Mouse (Mus musculus) stomach, embryonic 16.5 days (tissue): ENCODE measurements around the gene Trp53rkb. TPM values are rescaled to one million over a fixed set of nuclear protein-coding genes. Genes with fewer than 3 reads are reported as not detected.

Experiments
- ATAC-seq: fragments of 200-750 bp; cut with Nextera tagmentation; 2 replicates; pipeline ENCODE4 v1.8.0; 2017; ENCODE audit warnings: moderate number of reproducible peaks, moderate TSS enrichment; ENCODE audit not compliant: insufficient read depth, low FRiP score
- H3K27ac ChIP-seq: fragments of 300-500 bp; sonication (generic); 2 replicates; pipeline ENCODE4 v1.5.1; 2014; ENCODE audit warnings: low read length
- H3K27me3 ChIP-seq: fragments of 300-500 bp; sonication (generic); 2 replicates; pipeline ENCODE4 v1.6.1; 2014; ENCODE audit warnings: low read length, control low read depth, mixed read lengths; ENCODE audit not compliant: control insufficient read depth, insufficient read depth
- H3K36me3 ChIP-seq: fragments of 300-500 bp; sonication (generic); 2 replicates; pipeline ENCODE4 v1.6.1; 2014; ENCODE audit warnings: low read length; ENCODE audit not compliant: control insufficient read depth, insufficient read depth
- H3K4me1 ChIP-seq: fragments of 300-500 bp; sonication (generic); 2 replicates; pipeline ENCODE4 v1.6.1; 2014; ENCODE audit warnings: low read length, control low read depth, mixed read lengths; ENCODE audit not compliant: control insufficient read depth, insufficient read depth
- H3K4me2 ChIP-seq: fragments of 300-500 bp; sonication (generic); 2 replicates; pipeline ENCODE4 v1.6.1; 2014; ENCODE audit warnings: low read depth, low read length, mixed read lengths
- H3K4me3 ChIP-seq: fragments of 300-500 bp; sonication (generic); replicated peaks from 2 replicates; pipeline ENCODE4 v1.5.1; 2014; ENCODE audit warnings: mild to moderate bottlenecking, low read length
- H3K9ac ChIP-seq: fragments of 300-500 bp; sonication (generic); 2 replicates; pipeline ENCODE4 v1.6.1; 2014; ENCODE audit warnings: low read length
- H3K9me3 ChIP-seq: fragments of 300-500 bp; sonication (generic); replicated peaks from 2 replicates; pipeline ENCODE4 v1.6.1; 2016; ENCODE audit warnings: low read length, control low read depth; ENCODE audit not compliant: control insufficient read depth
- WGBS: fragments of 180-500 bp; shearing (Covaris S2); extraction: QIAGEN DNeasy Blood & Tissue Kit; methylation state at CpG from one replicate; pipeline ENCODE4 v1.1.7; 2014; 5-methylcytosine and 5-hydroxymethylcytosine counted together
- polyA plus RNA-seq: library from polyadenylated mRNA; unstranded; fragments of >200 nt; fragmentation: Nextera tagmentation; extraction: Ambion mirVana; gene quantifications from 2 replicates; pipeline ENCODE4 v1.2.1, GENCODE M21; 2015

The Trp53rkb gene
- polyA plus RNA-seq, 1 experiment from 2014 or later, result 5.3 TPM

DNA sequence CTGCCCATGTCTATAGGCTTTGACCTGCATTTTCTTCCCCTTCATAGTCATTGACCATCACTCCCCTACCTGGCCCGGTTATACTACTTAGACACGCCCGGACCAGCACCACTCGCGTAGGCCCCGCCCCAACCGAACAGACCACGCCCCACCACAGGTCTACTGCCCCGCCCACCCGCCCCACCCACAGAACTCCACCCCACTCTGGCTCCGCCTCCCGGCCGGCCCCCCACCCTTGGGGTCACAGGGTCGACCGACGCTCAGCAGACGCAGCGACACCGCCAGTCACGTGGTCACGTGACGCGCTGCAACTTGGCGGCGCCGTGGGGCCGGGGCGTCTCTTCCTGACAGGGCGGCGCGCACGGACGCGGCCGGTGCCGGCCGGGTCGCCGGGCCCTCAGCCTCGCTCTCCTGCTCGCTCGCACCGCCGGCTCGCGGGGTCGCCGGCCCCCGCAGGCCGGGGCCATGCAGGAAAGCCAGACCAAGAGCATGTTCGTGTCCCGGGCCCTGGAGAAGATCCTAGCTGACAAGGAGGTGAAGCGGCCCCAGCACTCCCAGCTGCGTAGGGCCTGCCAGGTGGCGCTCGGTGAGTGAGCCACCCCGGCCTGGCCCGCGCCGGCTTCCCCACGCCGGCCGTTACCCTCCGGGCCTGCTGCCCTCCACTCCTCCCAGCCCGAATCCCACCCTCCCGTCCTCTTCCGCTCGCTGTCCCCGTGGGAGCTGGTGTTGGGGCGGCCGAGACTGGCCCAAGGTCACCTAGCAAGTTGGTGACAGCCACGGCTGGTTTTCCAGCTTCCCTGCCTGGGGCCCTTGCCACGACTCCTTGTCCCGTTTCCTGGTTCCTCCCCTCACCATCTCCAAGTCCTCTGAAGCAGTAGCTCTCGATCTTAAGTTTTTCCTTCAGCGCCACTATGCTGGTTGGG lies 13.2 kb downstream of the Trp53rkb start, which contains the start of gene Arfgef2:
Arfgef2 (plus strand) TSS at position 339 of the 923 bp plus-strand sequence.
- peak within 1 kb of the TSS; percentile 61 for H3K4me2 ChIP-seq
- H3K27ac ChIP-seq, result peak within 1 kb of the TSS; percentile 84
- under 1% methylated on average over 75 of the region's 76 CpGs for WGBS
- H3K9ac ChIP-seq, result peak within 1 kb of the TSS; percentile 94
- no peaks in the 10 kb centered on the region for H3K27me3 ChIP-seq
- peak; percentile 91 for ATAC-seq
- no peaks in the 10 kb centered on the region for H3K9me3 ChIP-seq
- H3K4me1 ChIP-seq, result peaks cover 8% of the 10 kb centered on the region
- no peaks in the 10 kb centered on the region for H3K36me3 ChIP-seq
- peak within 1 kb of the TSS; percentile 91 for H3K4me3 ChIP-seq

GRCm38 (mm10) chr2:166806173-166806705 lies 13.9 kb downstream of the Trp53rkb start:
- no peaks in the 10 kb centered on the region for H3K9me3 ChIP-seq
- H3K9ac ChIP-seq, result peak overlapping the region; percentile 94
- no peaks in the 10 kb centered on the region for H3K27me3 ChIP-seq
- peaks cover 8% of the 10 kb centered on the region for H3K4me1 ChIP-seq
- WGBS, result 15% methylated on average over 14 of the region's 14 CpGs
- H3K4me2 ChIP-seq, result peak overlapping the region; percentile 61
- H3K36me3 ChIP-seq, result no peaks in the 10 kb centered on the region
- H3K4me3 ChIP-seq, result peak overlapping the region; percentile 91
- peak overlapping the region; percentile 84 for H3K27ac ChIP-seq
- no peak for ATAC-seq

DNA sequence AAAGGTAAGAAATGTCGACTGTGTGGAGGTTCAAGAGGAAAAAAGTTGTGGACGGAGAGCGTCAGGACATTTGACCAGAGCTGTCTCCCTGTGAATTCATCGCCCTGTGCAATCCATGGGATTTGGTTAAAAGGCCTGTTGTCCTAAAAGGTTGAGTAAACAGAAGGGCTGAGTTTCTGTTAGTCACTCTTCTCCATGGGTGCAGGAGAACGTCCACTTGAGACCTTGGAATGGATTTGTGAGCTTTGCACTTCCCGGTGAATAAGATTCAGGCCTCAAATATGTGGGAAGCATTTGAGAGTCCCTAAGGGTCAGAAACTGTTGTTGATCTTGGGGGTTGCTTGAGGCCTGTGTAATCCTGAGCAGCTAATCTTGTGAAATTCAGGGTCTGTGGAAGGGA lies 14.5 kb downstream of the Trp53rkb start:
- Histone ChIP-seq H3K27ac (no peak overlapping the region), H3K4me3 (peak overlapping the region; percentile 91), H3K27me3 (no peaks in the 10 kb centered on the region), H3K9ac (no peak overlapping the region; the same call in 1 of the 2 replicates), H3K4me2 (peak overlapping the region; percentile 61), H3K4me1 (peaks cover 8% of the 10 kb centered on the region), H3K9me3 (no peaks in the 10 kb centered on the region), H3K36me3 (no peaks in the 10 kb centered on the region)
- WGBS, result 72% methylated on average over 6 of the region's 6 CpGs
- no peak for ATAC-seq

GRCm38 (mm10) chr2:166809499-166809898 lies 17.2 kb downstream of the Trp53rkb start:
- Histone ChIP-seq H3K4me1 (peaks cover 8% of the 10 kb centered on the region), H3K4me2 (no peak overlapping the region), H3K4me3 (no peak overlapping the region), H3K27me3 (no peaks in the 10 kb centered on the region), H3K27ac (no peak overlapping the region), H3K9me3 (no peaks in the 10 kb centered on the region), H3K9ac (no peak overlapping the region), H3K36me3 (no peaks in the 10 kb centered on the region)
- 83% methylated on average over 5 of the region's 5 CpGs for WGBS
- ATAC-seq, result no peak

DNA sequence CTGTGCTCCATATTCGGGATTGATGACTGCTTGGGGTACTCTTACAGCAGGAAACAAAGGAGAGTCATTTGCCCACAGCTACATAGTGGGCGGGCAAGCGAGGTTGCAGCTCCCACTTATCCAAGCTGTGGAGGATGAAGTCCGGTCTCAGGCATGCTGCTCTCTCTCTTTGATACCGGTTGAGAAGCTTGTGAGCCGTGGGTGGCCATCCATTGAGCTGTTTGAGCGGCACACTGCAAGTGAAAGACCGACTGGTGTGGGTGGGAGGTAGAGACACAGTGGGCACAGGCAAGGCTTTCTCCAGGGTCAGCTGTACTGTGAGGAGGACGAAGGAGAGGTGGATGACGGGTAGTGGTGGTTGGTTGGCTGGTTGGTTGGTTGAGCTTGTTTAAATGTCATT lies 18.5 kb downstream of the Trp53rkb start:
- H3K36me3 ChIP-seq, result no peaks in the 10 kb centered on the region
- 88% methylated on average over 10 of the region's 10 CpGs for WGBS
- ATAC-seq, result no peak
- H3K4me3 ChIP-seq, result no peak overlapping the region
- no peaks in the 10 kb centered on the region for H3K9me3 ChIP-seq
- no peak overlapping the region for H3K4me2 ChIP-seq
- H3K9ac ChIP-seq, result no peak overlapping the region
- H3K27me3 ChIP-seq, result no peaks in the 10 kb centered on the region
- H3K27ac ChIP-seq, result no peak overlapping the region
- H3K4me1 ChIP-seq, result peaks cover 8% of the 10 kb centered on the region

GRCm38 (mm10) chr2:166818463-166819143 lies 26.3 kb downstream of the Trp53rkb start:
- Histone ChIP-seq H3K4me1 (0 out of 2 replicates have a peak, but pooled peaks cover 7% of the 10 kb centered on the region), H3K9me3 (no peaks in the 10 kb centered on the region; the same call in 1 of the 2 replicates), H3K27me3 (no peaks in the 10 kb centered on the region), H3K36me3 (no peaks in the 10 kb centered on the region), H3K4me2 (no peak overlapping the region), H3K4me3 (no peak overlapping the region), H3K9ac (no peak overlapping the region), H3K27ac (no peak overlapping the region)
- 79% methylated on average over 9 of the region's 9 CpGs for WGBS
- no peak for ATAC-seq

GRCm38 (mm10) chr2:166819849-166820248 lies 27.5 kb downstream of the Trp53rkb start:
- WGBS, result 77% methylated on average over 8 of the region's 8 CpGs
- no peak overlapping the region for H3K27ac ChIP-seq
- ATAC-seq, result no peak
- H3K27me3 ChIP-seq, result no peaks in the 10 kb centered on the region
- H3K4me1 ChIP-seq, result 0 out of 2 replicates have a peak, but pooled peaks cover 7% of the 10 kb centered on the region
- H3K4me2 ChIP-seq, result no peak overlapping the region
- H3K36me3 ChIP-seq, result no peaks in the 10 kb centered on the region
- no peak overlapping the region for H3K4me3 ChIP-seq
- no peaks in the 10 kb centered on the region; the same call in 1 of the 2 replicates for H3K9me3 ChIP-seq
- H3K9ac ChIP-seq, result no peak overlapping the region

DNA sequence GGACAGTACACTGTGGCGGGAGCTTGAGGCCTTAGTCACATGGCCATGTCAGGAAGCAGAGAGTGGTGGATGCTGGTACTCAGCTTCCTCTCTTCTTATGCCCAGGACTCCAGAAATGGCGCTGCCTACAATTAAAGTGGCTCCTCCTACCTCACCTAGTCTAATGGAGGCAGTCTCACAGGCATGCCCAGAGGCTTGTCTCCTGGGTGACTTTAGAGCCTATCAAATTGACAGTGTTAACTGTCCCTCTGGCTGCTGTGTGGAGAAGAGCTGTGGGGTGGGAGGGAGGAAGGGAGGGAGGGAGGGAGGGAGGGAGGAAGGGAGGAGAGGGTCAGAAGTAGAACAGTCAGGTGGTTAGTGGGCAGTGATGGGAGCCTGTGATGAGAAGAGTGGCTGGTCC lies 28.5 kb downstream of the Trp53rkb start:
- Histone ChIP-seq H3K4me3 (no peak overlapping the region), H3K4me1 (0 out of 2 replicates have a peak, but pooled peaks cover 7% of the 10 kb centered on the region), H3K9ac (no peak overlapping the region), H3K27ac (no peak overlapping the region), H3K36me3 (no peaks in the 10 kb centered on the region), H3K27me3 (no peaks in the 10 kb centered on the region), H3K4me2 (no peak overlapping the region), H3K9me3 (no peaks in the 10 kb centered on the region; the same call in 1 of the 2 replicates)
- WGBS, result 54% methylated on average over 2 of the region's 2 CpGs
- ATAC-seq, result no peak
